Mouse (Mus musculus): ENCODE data around the gene Alpk3. TPM values are rescaled to one million over a fixed set of nuclear protein-coding genes. Genes with fewer than 3 reads are reported as not detected.

The Alpk3 gene
- total RNA-seq (2014; rRNA removed) (0.04 and 0.16 TPM in 2 replicates), polyA plus RNA-seq (2015; fragmentation: Nextera tagmentation; extraction: Ambion mirVana) (0.13 and 0.16 TPM in 2 replicates)

DNA sequence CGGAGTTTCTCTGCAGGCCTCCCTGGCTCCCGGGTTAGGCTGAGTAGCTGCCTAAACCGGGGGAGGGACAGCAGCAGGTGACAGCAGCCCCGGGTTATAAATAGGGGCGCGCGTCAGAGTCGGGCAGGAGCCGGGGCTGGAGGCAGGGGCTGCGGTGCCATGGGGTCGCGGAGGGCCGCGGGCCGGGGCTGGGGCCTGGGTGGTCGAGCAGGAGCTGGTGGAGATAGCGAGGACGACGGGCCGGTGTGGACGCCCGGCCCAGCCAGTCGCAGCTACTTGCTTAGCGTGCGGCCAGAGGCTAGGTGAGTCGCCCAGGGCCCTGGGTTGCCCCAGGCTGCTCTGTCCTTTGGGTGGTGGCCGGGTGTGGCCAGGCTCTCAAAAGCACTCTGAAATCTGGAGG is at the start of gene Alpk3:
TSS of gene Alpk3 (plus strand) at position 130 of the 400 bp plus-strand sequence.
- H3K4me1 ChIP-seq (ENCODE audit: insufficient read depth, low read length) = no peaks in the 10 kb centered on the region; the same call in 1 of the 2 replicates
- no peak within 1 kb of the TSS for H3K9ac ChIP-seq (replicated peaks; ENCODE audit: low read length)
- H3K27ac ChIP-seq = no peak within 1 kb of the TSS
- H3K4me3 ChIP-seq (ENCODE audit: low read length) = no peak within 1 kb of the TSS
- 54% methylated on average over 26 of the region's 27 CpGs for WGBS
- H3K9me3 ChIP-seq (ENCODE audit: low read length) = no peaks in the 10 kb centered on the region
- H3K27me3 ChIP-seq (ENCODE audit: insufficient read depth, low read length) = no peaks in the 10 kb centered on the region
- ATAC-seq (no peak), DNase-seq (ENCODE audit: low spot score) (no peak)
- H3K4me2 ChIP-seq (ENCODE audit: low read depth, low read length) = no peak within 1 kb of the TSS
- no peak for TF ChIP-seq CTCF (IDR thresholded peaks at IDR 0.05; ENCODE audit: low read depth)
- H3K36me3 ChIP-seq (ENCODE audit: insufficient read depth, low read length) = no peaks in the 10 kb centered on the region

GRCm38 (mm10) chr7:81008285-81008684 is 49.1 kb upstream of the Alpk3 start:
- H3K4me1 ChIP-seq (ENCODE audit: insufficient read depth, low read length) = no peaks in the 10 kb centered on the region
- no peaks in the 10 kb centered on the region for H3K9me3 ChIP-seq (ENCODE audit: low read length)
- DNase-seq (ENCODE audit: low spot score) (no peak), ATAC-seq (no peak)
- no peak overlapping the region for H3K4me2 ChIP-seq (ENCODE audit: low read depth, low read length)
- no peaks in the 10 kb centered on the region for H3K36me3 ChIP-seq (ENCODE audit: insufficient read depth, low read length)
- no peak overlapping the region for H3K27ac ChIP-seq
- 75% methylated on average over 3 of the region's 3 CpGs for WGBS
- no peak for TF ChIP-seq CTCF (IDR thresholded peaks at IDR 0.05; ENCODE audit: low read depth)
- H3K9ac ChIP-seq (replicated peaks; ENCODE audit: low read length) = no peak overlapping the region
- no peaks in the 10 kb centered on the region for H3K27me3 ChIP-seq (ENCODE audit: insufficient read depth, low read length)
- H3K4me3 ChIP-seq (ENCODE audit: low read length) = no peak overlapping the region

- ATAC-seq = no peak
- DNase-seq (ENCODE audit: low spot score) = no peak
- H3K4me3 ChIP-seq (ENCODE audit: low read length) = no peak overlapping the region
- H3K36me3 ChIP-seq (ENCODE audit: insufficient read depth, low read length) = no peaks in the 10 kb centered on the region
- H3K9me3 ChIP-seq (ENCODE audit: low read length) = no peaks in the 10 kb centered on the region
- H3K9ac ChIP-seq (replicated peaks; ENCODE audit: low read length) = no peak overlapping the region
- no peaks in the 10 kb centered on the region for H3K4me1 ChIP-seq (ENCODE audit: insufficient read depth, low read length)
- WGBS = 95% methylated on average over 3 of the region's 3 CpGs
- no peak overlapping the region for H3K4me2 ChIP-seq (ENCODE audit: low read depth, low read length)
- TF ChIP-seq CTCF (IDR thresholded peaks at IDR 0.05; ENCODE audit: low read depth) = no peak
- H3K27ac ChIP-seq = no peak overlapping the region
- H3K27me3 ChIP-seq (ENCODE audit: insufficient read depth, low read length) = no peaks in the 10 kb centered on the region
Measured at GRCm38 (mm10) chr7:81011576-81011975, 45.8 kb upstream of the Alpk3 start.

GRCm38 (mm10) chr7:81020307-81020706 is 37.1 kb upstream of the Alpk3 start:
- no peak for ATAC-seq
- no peak for TF ChIP-seq CTCF (IDR thresholded peaks at IDR 0.05; ENCODE audit: low read depth)
- H3K4me1 ChIP-seq (ENCODE audit: insufficient read depth, low read length) = no peaks in the 10 kb centered on the region
- DNase-seq (ENCODE audit: low spot score) = no peak
- no peak overlapping the region for H3K27ac ChIP-seq
- H3K27me3 ChIP-seq (ENCODE audit: insufficient read depth, low read length) = no peaks in the 10 kb centered on the region
- H3K9ac ChIP-seq (replicated peaks; ENCODE audit: low read length) = no peak overlapping the region
- H3K36me3 ChIP-seq (ENCODE audit: insufficient read depth, low read length) = peaks cover 23% of the 10 kb centered on the region
- H3K4me2 ChIP-seq (ENCODE audit: low read depth, low read length) = no peak overlapping the region
- H3K4me3 ChIP-seq (ENCODE audit: low read length) = no peak overlapping the region
- no peaks in the 10 kb centered on the region for H3K9me3 ChIP-seq (ENCODE audit: low read length)
- WGBS = 41% methylated on average over 11 of the region's 11 CpGs

DNA sequence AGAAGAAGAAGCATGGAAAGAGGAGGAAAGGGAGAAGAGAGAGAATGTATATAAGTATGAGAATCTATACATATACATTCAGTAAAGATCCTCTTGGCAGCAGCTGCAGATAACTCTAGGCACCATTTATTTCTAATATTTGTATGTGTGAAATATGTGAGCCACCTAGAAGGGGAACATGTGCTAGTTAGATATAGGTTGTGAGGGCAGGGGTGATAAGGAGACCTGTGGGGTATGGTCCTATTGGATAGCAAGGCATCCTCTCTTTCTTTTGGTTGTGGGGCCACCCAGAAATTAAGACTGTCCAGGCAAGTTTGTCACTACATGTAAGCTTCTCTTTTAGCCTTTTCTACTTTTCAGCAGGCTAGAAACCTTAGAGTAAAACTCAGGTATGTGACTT is 34.7 kb upstream of the Alpk3 start:
- Histone ChIP-seq H3K4me2 (ENCODE audit: low read depth, low read length) (no peak overlapping the region), H3K9ac (replicated peaks; ENCODE audit: low read length) (no peak overlapping the region), H3K27me3 (ENCODE audit: insufficient read depth, low read length) (no peaks in the 10 kb centered on the region), H3K36me3 (ENCODE audit: insufficient read depth, low read length) (peaks cover 24% of the 10 kb centered on the region), H3K4me3 (ENCODE audit: low read length) (no peak overlapping the region), H3K4me1 (ENCODE audit: insufficient read depth, low read length) (no peaks in the 10 kb centered on the region), H3K9me3 (ENCODE audit: low read length) (no peaks in the 10 kb centered on the region), H3K27ac (no peak overlapping the region)
- no peak for DNase-seq (ENCODE audit: low spot score)
- no peak for ATAC-seq
- TF ChIP-seq CTCF (IDR thresholded peaks at IDR 0.05; ENCODE audit: low read depth) = no peak

DNA sequence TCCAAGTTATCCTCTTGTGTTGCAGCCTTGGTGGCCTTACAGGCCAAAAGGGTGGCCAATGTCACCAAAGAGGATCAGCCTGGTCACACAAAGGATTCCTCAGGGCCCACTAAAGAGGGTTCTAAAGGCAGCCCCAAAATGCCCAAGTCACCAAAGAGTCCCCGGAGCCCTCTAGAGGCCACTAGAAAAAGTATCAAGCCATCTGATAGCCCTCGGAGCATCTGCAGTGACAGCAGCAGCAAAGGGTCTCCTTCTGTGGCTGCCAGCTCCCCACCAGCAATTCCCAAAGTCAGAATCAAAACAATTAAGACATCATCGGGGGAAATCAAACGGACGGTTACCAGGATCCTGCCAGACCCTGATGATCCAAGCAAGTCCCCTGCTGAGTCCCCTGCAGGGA is 33.3 kb upstream of the Alpk3 start:
- peak; percentile 46 for DNase-seq (ENCODE audit: low spot score)
- Histone ChIP-seq H3K9ac (replicated peaks; ENCODE audit: low read length) (no peak overlapping the region), H3K4me1 (ENCODE audit: insufficient read depth, low read length) (no peaks in the 10 kb centered on the region), H3K27me3 (ENCODE audit: insufficient read depth, low read length) (no peaks in the 10 kb centered on the region), H3K36me3 (ENCODE audit: insufficient read depth, low read length) (peaks cover 24% of the 10 kb centered on the region), H3K9me3 (ENCODE audit: low read length) (no peaks in the 10 kb centered on the region), H3K4me2 (ENCODE audit: low read depth, low read length) (no peak overlapping the region), H3K27ac (no peak overlapping the region), H3K4me3 (ENCODE audit: low read length) (no peak overlapping the region)
- ATAC-seq = peak; percentile 51; the same call in 1 of the 2 replicates
- WGBS = 40% methylated on average over 5 of the region's 5 CpGs
- peak; percentile 43; the same call in 1 of the 2 replicates for TF ChIP-seq CTCF (IDR thresholded peaks at IDR 0.05; ENCODE audit: low read depth)

DNA sequence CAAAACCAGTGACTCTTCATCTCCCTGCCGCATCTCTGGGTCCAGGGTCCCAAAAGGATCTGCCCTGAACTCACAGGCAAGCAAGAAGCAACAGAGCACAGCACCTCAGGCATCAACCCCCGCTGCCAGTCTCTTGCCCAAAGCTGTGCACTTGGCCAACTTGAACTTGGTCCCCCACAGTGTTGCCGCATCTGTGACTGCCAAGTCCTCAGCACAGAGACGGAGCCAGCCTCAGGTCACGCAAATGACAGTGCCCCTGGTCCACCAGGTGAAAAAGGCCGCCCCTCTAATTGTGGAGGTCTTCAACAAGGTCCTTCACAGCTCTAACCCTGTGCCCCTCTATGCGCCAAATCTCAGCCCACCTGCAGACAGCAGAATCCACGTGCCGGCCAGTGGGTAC is 32.7 kb upstream of the Alpk3 start:
- 74% methylated on average over 9 of the region's 9 CpGs for WGBS
- H3K9me3 ChIP-seq (ENCODE audit: low read length) = no peaks in the 10 kb centered on the region
- DNase-seq (ENCODE audit: low spot score) = no peak

More for the DNA sequence above, 32.7 kb upstream of the Alpk3 start:
- no peak for ATAC-seq
- H3K4me3 ChIP-seq (ENCODE audit: low read length) = no peak overlapping the region
- H3K4me1 ChIP-seq (ENCODE audit: insufficient read depth, low read length) = no peaks in the 10 kb centered on the region
- no peaks in the 10 kb centered on the region for H3K27me3 ChIP-seq (ENCODE audit: insufficient read depth, low read length)
- H3K4me2 ChIP-seq (ENCODE audit: low read depth, low read length) = no peak overlapping the region
- H3K9ac ChIP-seq (replicated peaks; ENCODE audit: low read length) = no peak overlapping the region
- H3K36me3 ChIP-seq (ENCODE audit: insufficient read depth, low read length) = peaks cover 29% of the 10 kb centered on the region
- no peak overlapping the region for H3K27ac ChIP-seq
- TF ChIP-seq CTCF (IDR thresholded peaks at IDR 0.05; ENCODE audit: low read depth) = no peak
